In the genomic region with DNA sequence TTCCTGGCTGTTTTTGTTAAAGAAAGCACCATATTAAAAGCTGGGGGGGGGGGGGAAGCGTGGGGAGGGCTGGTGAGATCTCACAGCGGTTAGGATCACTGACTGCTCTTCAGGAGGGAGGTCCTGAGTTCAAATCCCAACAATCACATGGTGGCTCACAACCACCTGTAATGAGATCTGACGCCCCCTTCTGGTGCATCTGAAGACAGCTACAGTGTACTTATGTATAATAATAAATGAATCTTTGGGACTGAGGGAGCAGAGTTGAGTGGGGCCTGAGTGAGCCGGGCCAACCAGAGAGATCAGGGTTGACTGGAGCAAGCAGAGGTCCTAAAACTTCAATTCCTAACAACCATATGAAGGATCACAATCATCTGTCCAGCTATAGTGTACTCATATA, we compare ENCODE assay signal across 16 mouse cellular contexts.
"Had no signal": no experiment of that assay in that cellular context is flagged by ENCODE, and none has a peak within 500 bp of the region (broad histone marks: within the 10 kb centered on the region; RNA-seq: fewer than 3 reads in every experiment).

No protein-coding gene starts in this region.

- H3K9ac ChIP-seq: kidney, embryonic 15.5 days; limb, embryonic 12.5 days; lung, embryonic 15.5 days; neural tube, embryonic 15.5 days had no signal

- H3K27ac ChIP-seq: kidney, embryonic 15.5 days; limb, embryonic 12.5 days; lung, embryonic 15.5 days; neural tube, embryonic 15.5 days; stomach, postnatal 0 days had no signal

- H3K36me3 ChIP-seq: kidney, embryonic 15.5 days; limb, embryonic 12.5 days; lung, embryonic 15.5 days; midbrain, embryonic 10.5 days; neural tube, embryonic 15.5 days had no signal

- H3K27me3 ChIP-seq: kidney, embryonic 15.5 days; limb, embryonic 12.5 days; lung, embryonic 15.5 days; neural tube, embryonic 15.5 days had no signal

- H3K9me3 ChIP-seq: kidney, embryonic 15.5 days; lung, embryonic 15.5 days; neural tube, embryonic 15.5 days had no signal

- H3K4me3 ChIP-seq: kidney, embryonic 15.5 days; limb, embryonic 12.5 days; lung, embryonic 15.5 days; midbrain, embryonic 10.5 days; myocyte; neural tube, embryonic 15.5 days had no signal

- H3K4me1 ChIP-seq: limb, embryonic 12.5 days had no signal

- H3K4me2 ChIP-seq: kidney, embryonic 15.5 days; limb, embryonic 12.5 days; lung, embryonic 15.5 days; neural tube, embryonic 15.5 days had no signal

- DNase-seq: kidney, adult 2 months; kidney, postnatal 14 days; layer of hippocampus, postnatal 36 days; lung, postnatal 36 days; midbrain, embryonic 14.5 days; right cerebral cortex, adult 18-20 months; right cerebral cortex, postnatal 25 days; thymus, adult 2 months; thymus, postnatal 25 days had no signal
